Mouse (Mus musculus) thymus, adult 2 months (tissue): ENCODE data around the gene Phox2b. TPM values are rescaled to one million over a fixed set of nuclear protein-coding genes. Genes with fewer than 3 reads are reported as not detected.

Source experiments
- DNase-seq: peaks from one replicate; pipeline ENCODE4 v3.0.0; 2021
- H3K27ac ChIP-seq: fragments of 200-500 bp; 2 replicates; pipeline ENCODE4 v1.5.1; 2012; ENCODE audit warnings: low read length, control low read depth; ENCODE audit not compliant: control insufficient read depth, insufficient read depth
- H3K27me3 ChIP-seq: fragments of 200-500 bp; 2 replicates; pipeline ENCODE4 v1.6.1; 2012; ENCODE audit warnings: mild to moderate bottlenecking, low read length, moderate library complexity, mixed read lengths; ENCODE audit not compliant: control insufficient read depth, insufficient read depth
- H3K36me3 ChIP-seq: fragments of 200-500 bp; 2 replicates; pipeline ENCODE4 v1.6.1; 2012; ENCODE audit warnings: mild to moderate bottlenecking, low read length, moderate library complexity; ENCODE audit not compliant: control insufficient read depth, insufficient read depth
- H3K4me1 ChIP-seq: fragments of 200-500 bp; replicated peaks from 2 replicates; pipeline ENCODE4 v1.6.1; 2012; ENCODE audit warnings: low read length; ENCODE audit not compliant: control insufficient read depth, insufficient read depth
- H3K4me3 ChIP-seq: fragments of 200-500 bp; 2 replicates; pipeline ENCODE4 v1.5.1; 2012; ENCODE audit warnings: mild to moderate bottlenecking, low read length, control low read depth, moderate library complexity; ENCODE audit not compliant: control insufficient read depth, insufficient read depth
- CTCF ChIP-seq: fragments of 200-500 bp; IDR thresholded peaks from 2 replicates; pipeline ENCODE4 v1.5.1; 2012; ENCODE audit warnings: mild to moderate bottlenecking, control low read depth, low read length, moderate library complexity, borderline replicate concordance; ENCODE audit not compliant: control insufficient read depth, poor library complexity, insufficient read depth; ENCODE audit errors: extremely low read depth
- POLR2A ChIP-seq: fragments of 200-500 bp; IDR thresholded peaks from 2 replicates; pipeline ENCODE4 v1.6.1; 2012; ENCODE audit warnings: mild to moderate bottlenecking, low read length, control low read depth, moderate library complexity; ENCODE audit not compliant: control insufficient read depth, poor library complexity, insufficient read depth; ENCODE audit errors: extremely low read depth
- WGBS: fragments of 180-500 bp; shearing (Covaris S2); methylation state at CpG from one replicate; pipeline ENCODE4 v1.1.7; 2018; 5-methylcytosine and 5-hydroxymethylcytosine counted together
- polyA plus RNA-seq: library from polyadenylated mRNA; depleted of rRNA; stranded (reverse); fragments of >200 nt; gene quantifications from 2 replicates; pipeline ENCODE4 v1.2.3, GENCODE M21; 2012; rRNA removed

Phox2b gene
- polyA plus RNA-seq: 0.10 TPM in 1 of 2 replicates, not detected in the other

GRCm38 (mm10) chr5:67098733-67099323, at the start of gene Phox2b:
TSS of gene Phox2b (minus strand) at chr5:67099301.
- H3K27ac ChIP-seq: no peak within 1 kb of the TSS
- no peak for DNase-seq
- no peak for TF ChIP-seq CTCF
- no peak for TF ChIP-seq POLR2A
- WGBS: 11% methylated on average over 16 of the region's 16 CpGs
- H3K4me3 ChIP-seq: no peak within 1 kb of the TSS
- H3K27me3 ChIP-seq: peaks cover 24% of the 10 kb centered on the region
- no peaks in the 10 kb centered on the region for H3K36me3 ChIP-seq
- H3K4me1 ChIP-seq: no peaks in the 10 kb centered on the region

GRCm38 (mm10) chr5:67142622-67143021, 43.5 kb upstream of the Phox2b start:
- 76% methylated on average over 4 of the region's 4 CpGs for WGBS
- no peaks in the 10 kb centered on the region for H3K27me3 ChIP-seq
- no peaks in the 10 kb centered on the region for H3K36me3 ChIP-seq
- H3K27ac ChIP-seq: no peak overlapping the region
- H3K4me3 ChIP-seq: no peak overlapping the region
- no peak for DNase-seq
- H3K4me1 ChIP-seq: no peaks in the 10 kb centered on the region
- TF ChIP-seq POLR2A (no peak), CTCF (no peak)

- TF ChIP-seq CTCF: no peak
- no peak for TF ChIP-seq POLR2A
- no peak for DNase-seq
- H3K4me3 ChIP-seq: no peak overlapping the region
- no peak overlapping the region for H3K27ac ChIP-seq
- 89% methylated on average over 25 of the region's 25 CpGs for WGBS
- no peaks in the 10 kb centered on the region for H3K36me3 ChIP-seq
- no peaks in the 10 kb centered on the region for H3K4me1 ChIP-seq
- H3K27me3 ChIP-seq: no peaks in the 10 kb centered on the region
These were observed 40.2 kb upstream of the Phox2b start for GRCm38 (mm10) chr5:67139052-67140015.

- 68% methylated on average over 8 of the region's 8 CpGs for WGBS
- no peak for DNase-seq
These were observed 39.5 kb upstream of the Phox2b start for GRCm38 (mm10) chr5:67138643-67139042.

GRCm38 (mm10) chr5:67134698-67135097, 35.6 kb upstream of the Phox2b start:
- no peak for TF ChIP-seq CTCF
- TF ChIP-seq POLR2A: no peak
- 18% methylated on average over 6 of the region's 6 CpGs for WGBS
- Histone ChIP-seq H3K36me3 (no peaks in the 10 kb centered on the region), H3K27me3 (no peaks in the 10 kb centered on the region), H3K27ac (no peak overlapping the region), H3K4me3 (no peak overlapping the region), H3K4me1 (no peaks in the 10 kb centered on the region)
- DNase-seq: no peak

More at GRCm38 (mm10) chr5:67138643-67139042, 39.5 kb upstream of the Phox2b start:
- Histone ChIP-seq H3K4me1 (no peaks in the 10 kb centered on the region), H3K27ac (no peak overlapping the region), H3K36me3 (no peaks in the 10 kb centered on the region), H3K4me3 (no peak overlapping the region), H3K27me3 (no peaks in the 10 kb centered on the region)
- TF ChIP-seq POLR2A (no peak), CTCF (no peak)

GRCm38 (mm10) chr5:67131671-67132070, 32.6 kb upstream of the Phox2b start:
- H3K4me3 ChIP-seq: no peak overlapping the region
- no peak overlapping the region for H3K27ac ChIP-seq
- no peaks in the 10 kb centered on the region for H3K27me3 ChIP-seq
- no peaks in the 10 kb centered on the region for H3K36me3 ChIP-seq
- TF ChIP-seq POLR2A: no peak
- TF ChIP-seq CTCF: no peak
- no peaks in the 10 kb centered on the region for H3K4me1 ChIP-seq
- DNase-seq: no peak
- 91% methylated on average over 2 of the region's 2 CpGs for WGBS
